ENCODE assay signal across 24 mouse cellular contexts in the genomic region with DNA sequence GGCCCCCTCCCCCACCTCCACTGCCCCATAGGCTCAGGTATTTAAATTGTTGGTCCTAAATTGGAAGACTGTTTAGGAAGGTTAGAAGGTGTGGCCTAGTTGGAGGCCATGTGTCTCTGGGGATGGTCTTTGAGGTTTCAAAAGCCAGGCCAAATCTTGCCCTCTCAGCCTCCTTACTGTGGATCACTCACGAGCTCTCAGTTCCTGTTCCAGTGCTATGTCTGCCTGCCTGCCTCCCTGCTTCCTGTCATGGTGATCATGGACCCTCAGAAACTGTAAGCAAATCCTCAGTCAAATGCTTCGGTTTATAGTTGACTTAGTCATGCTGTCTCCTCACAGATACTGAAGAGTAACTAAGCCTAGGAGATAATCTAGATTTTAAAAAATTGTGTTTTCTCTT.
"Had no signal": no experiment of that assay in that cellular context is flagged by ENCODE, and none has a peak within 500 bp of the region (broad histone marks: within the 10 kb centered on the region; RNA-seq: fewer than 3 reads in every experiment).

No protein-coding gene starts in this region.

- H3K36me3 ChIP-seq: heart, embryonic 10.5 days; heart, embryonic 12.5 days; hindbrain, embryonic 10.5 days; hindbrain, embryonic 12.5 days; intestine, embryonic 15.5 days; limb, embryonic 10.5 days; limb, embryonic 12.5 days had no signal

- H3K27ac ChIP-seq: heart, embryonic 10.5 days; hindbrain, embryonic 10.5 days; hindbrain, embryonic 12.5 days; hindbrain, embryonic 14.5 days; intestine, embryonic 15.5 days; layer of hippocampus, adult 2 months; left cerebral cortex, adult 2 months; limb, embryonic 10.5 days; limb, embryonic 12.5 days had no signal

- H3K9ac ChIP-seq: heart, embryonic 12.5 days; hindbrain, embryonic 12.5 days; hindbrain, embryonic 14.5 days; intestine, embryonic 15.5 days; limb, embryonic 12.5 days had no signal

- DNase-seq: gastrocnemius, postnatal 14 days; gastrocnemius, postnatal 36 days; heart, adult 18-20 months; heart, postnatal 10 days; heart, postnatal 4 days; kidney, adult 18-20 months; kidney, adult 8-10 months; kidney, postnatal 10 days; kidney, postnatal 25 days; kidney, postnatal 4 days; liver had no signal

- H3K4me2 ChIP-seq: heart, embryonic 12.5 days; hindbrain, embryonic 12.5 days; hindbrain, embryonic 14.5 days; intestine, embryonic 15.5 days; limb, embryonic 12.5 days had no signal

- H3K27me3 ChIP-seq: heart, embryonic 12.5 days; hindbrain, embryonic 12.5 days; intestine, embryonic 15.5 days; limb, embryonic 12.5 days had no signal

- H3K4me3 ChIP-seq: heart, embryonic 10.5 days; heart, embryonic 12.5 days; hindbrain, embryonic 10.5 days; hindbrain, embryonic 12.5 days; intestine, embryonic 15.5 days; layer of hippocampus, adult 2 months; left cerebral cortex, adult 2 months; limb, embryonic 10.5 days; limb, embryonic 12.5 days had no signal

- H3K9me3 ChIP-seq: heart, embryonic 10.5 days; heart, embryonic 12.5 days; hindbrain, embryonic 10.5 days; hindbrain, embryonic 12.5 days; intestine, embryonic 15.5 days; limb, embryonic 10.5 days; limb, embryonic 12.5 days had no signal

- H3K4me1 ChIP-seq: hindbrain, embryonic 10.5 days; hindbrain, embryonic 12.5 days; intestine, embryonic 15.5 days had no signal

- ATAC-seq: hindbrain, embryonic 16.5 days; inflammation-experienced regulatory T-cells, adult 6 months; intestine, embryonic 15.5 days; intestine, postnatal 0 days had no signal
